Mouse (Mus musculus): ENCODE measurements around the gene Wrb. TPM values are rescaled to one million over a fixed set of nuclear protein-coding genes. Genes with fewer than 3 reads are reported as not detected.
A peak's percentile ranks its signal among the peaks of the same experiment; 100 is the strongest.
"Not testable (repeated sequence)": the region's sequence is repeated elsewhere in the genome, so short reads cannot be mapped to it uniquely, and the experiment has no call there.

Gene Wrb
- 0.04 and 0.07 TPM in 2 replicates for polyA plus RNA-seq (2012)

DNA sequence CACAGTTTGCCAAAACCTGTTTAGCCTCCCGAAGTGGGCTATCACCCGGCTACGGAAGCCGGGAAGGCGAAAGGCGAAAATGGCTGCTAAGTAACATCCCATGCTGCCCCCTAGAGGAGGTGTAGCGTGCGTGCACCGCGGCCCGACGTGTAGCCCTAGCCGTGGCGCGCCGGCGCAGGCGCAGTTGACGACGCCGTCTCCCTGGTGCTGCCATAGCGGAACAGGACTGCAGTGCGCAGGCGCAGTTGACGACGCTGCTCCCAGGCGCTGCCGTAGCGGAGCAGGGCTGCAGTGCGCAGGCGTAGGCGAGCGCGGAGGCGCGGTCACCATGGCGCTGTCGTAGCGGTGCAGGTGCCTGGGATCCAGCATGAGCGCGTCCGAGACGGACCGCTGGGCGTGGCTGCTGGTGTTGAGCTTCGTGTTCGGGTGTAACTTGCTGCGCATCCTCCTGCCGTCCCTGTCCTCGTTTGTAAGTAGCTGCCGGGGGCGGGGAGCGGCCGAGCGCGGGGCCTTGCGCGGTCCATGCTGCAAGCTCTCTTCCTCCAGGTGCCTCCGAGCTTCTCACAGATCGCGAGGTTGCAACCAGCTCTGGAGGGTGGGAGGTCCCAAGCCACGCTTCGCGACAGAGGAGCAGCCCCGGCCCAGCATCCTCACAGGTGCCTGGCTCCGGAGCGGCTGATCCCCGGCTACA, at the start of gene Wrb:
Gene Wrb, plus strand, starts transcription at position 298 of the 691 bp plus-strand sequence.
- no peak for TF ChIP-seq TAL1 (IDR thresholded peaks at IDR 0.05; ENCODE audit: low read length)
- peaks cover 4% of the 10 kb centered on the region; the same call in 1 of the 2 replicates for H3K27me3 ChIP-seq (ENCODE audit: control insufficient read depth)
- peaks cover 30% of the 10 kb centered on the region for H3K4me1 ChIP-seq (ENCODE audit: control insufficient read depth)
- H3K9me3 ChIP-seq (ENCODE audit: control insufficient read depth, low read length) = peaks cover 8% of the 10 kb centered on the region
- H3K4me3 ChIP-seq (replicated peaks) = peak within 1 kb of the TSS; percentile 69
- H3K36me3 ChIP-seq (ENCODE audit: control insufficient read depth) = no peaks in the 10 kb centered on the region

DNA sequence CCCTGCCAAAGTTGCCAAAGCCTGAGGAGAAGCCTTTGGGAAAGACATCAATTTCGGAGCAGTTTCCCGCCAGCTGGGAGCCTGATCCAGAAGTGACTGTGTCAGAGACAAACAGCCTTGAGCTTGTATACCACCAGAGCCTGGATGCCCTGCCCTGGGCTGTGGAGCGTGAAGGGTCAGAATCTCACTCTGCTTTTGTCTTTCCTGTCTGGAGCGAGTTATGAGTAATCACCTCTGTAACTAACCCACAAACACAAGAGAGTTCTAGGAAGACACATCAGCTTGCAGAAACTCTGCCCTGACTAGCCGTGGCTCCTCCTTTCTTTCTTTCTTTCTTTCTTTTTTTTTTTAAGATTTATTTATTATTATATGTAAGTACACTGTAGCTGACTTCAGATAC, 49.2 kb upstream of the Wrb start:
- Histone ChIP-seq H3K4me1 (ENCODE audit: control insufficient read depth) (peaks cover 2% of the 10 kb centered on the region; the same call in 1 of the 2 replicates), H3K4me3 (replicated peaks) (no peak overlapping the region), H3K36me3 (ENCODE audit: control insufficient read depth) (no peaks in the 10 kb centered on the region), H3K9me3 (ENCODE audit: control insufficient read depth, low read length) (no peaks in the 10 kb centered on the region), H3K27me3 (ENCODE audit: control insufficient read depth) (peaks cover 4% of the 10 kb centered on the region)
- TF ChIP-seq GATA1 (IDR thresholded peaks at IDR 0.05; ENCODE audit: low read length) (no peak), TAL1 (IDR thresholded peaks at IDR 0.05; ENCODE audit: low read length) (no peak)

DNA sequence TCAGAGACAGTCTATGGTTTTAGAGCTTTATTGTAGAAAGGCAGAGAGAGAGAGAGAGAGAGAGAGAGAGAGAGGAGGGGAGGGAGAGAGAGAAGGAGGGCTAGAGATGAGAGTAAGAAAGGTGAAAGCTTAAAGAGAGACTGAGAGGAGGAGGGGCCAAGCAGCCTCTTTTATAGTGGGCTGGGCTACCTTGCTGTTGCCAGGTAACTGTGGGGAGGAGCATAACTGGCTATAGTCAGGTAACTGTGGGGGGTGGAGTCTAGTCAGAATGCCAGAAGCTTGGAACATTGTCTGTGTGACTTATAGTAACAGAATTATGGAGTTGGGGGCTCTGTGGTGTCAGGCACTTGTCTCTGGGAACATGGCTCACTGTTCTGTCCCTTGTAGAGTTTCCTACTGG, 47.4 kb upstream of the Wrb start:
- H3K9me3 ChIP-seq (ENCODE audit: control insufficient read depth, low read length); H3K36me3 ChIP-seq (ENCODE audit: control insufficient read depth); H3K4me1 ChIP-seq (ENCODE audit: control insufficient read depth); H3K27me3 ChIP-seq (ENCODE audit: control insufficient read depth); H3K4me3 ChIP-seq (replicated peaks): not testable (repeated sequence)

DNA sequence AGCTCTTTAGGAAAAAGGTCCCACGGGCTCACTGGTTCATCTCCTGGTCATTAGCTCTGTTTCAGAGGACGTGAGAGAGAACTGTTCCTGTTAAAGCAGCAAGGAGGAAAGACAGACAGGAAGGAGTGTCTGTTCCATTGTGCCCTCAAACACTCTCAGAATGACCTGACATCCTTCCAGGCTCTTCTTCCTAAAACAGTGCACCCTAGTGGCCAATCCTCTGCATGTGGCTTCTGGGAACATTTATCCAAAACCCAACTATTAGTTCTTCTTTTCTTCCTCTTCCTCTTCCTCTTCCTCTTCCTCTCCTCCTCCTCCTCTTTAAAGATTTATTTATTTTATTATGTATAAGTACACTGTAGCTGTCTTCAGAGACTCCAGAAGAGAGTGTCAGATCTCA, 42.2 kb upstream of the Wrb start:
- no peaks in the 10 kb centered on the region for H3K4me1 ChIP-seq (ENCODE audit: control insufficient read depth)
- no peaks in the 10 kb centered on the region for H3K9me3 ChIP-seq (ENCODE audit: control insufficient read depth, low read length)
- no peak for TF ChIP-seq GATA1 (IDR thresholded peaks at IDR 0.05; ENCODE audit: low read length)
- TF ChIP-seq TAL1 (IDR thresholded peaks at IDR 0.05; ENCODE audit: low read length) = no peak
- H3K27me3 ChIP-seq (ENCODE audit: control insufficient read depth) = no peaks in the 10 kb centered on the region
- H3K4me3 ChIP-seq (replicated peaks) = no peak overlapping the region
- H3K36me3 ChIP-seq (ENCODE audit: control insufficient read depth) = no peaks in the 10 kb centered on the region

DNA sequence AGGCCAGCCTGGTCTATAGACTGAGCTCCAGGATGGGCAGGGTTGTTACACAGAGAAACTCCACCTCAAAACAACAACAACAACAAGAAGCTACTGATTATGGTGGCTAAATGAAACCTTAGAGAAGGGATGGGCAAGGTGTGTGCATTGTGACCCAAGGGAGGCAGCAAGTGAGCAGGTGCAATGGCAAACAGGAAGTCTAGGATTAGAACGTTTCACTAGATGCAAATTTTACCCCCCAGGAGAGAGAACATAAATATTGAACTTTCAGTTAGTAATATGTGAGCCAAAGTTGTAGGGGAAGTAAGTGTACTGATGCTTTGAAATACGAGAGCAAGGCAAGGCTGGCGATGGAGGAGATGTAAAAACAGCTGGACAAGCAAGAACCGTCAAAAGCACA, 35.5 kb upstream of the Wrb start:
- H3K4me1 ChIP-seq (ENCODE audit: control insufficient read depth) = no peaks in the 10 kb centered on the region
- no peak for TF ChIP-seq TAL1 (IDR thresholded peaks at IDR 0.05; ENCODE audit: low read length)
- TF ChIP-seq GATA1 (IDR thresholded peaks at IDR 0.05; ENCODE audit: low read length) = no peak
- no peaks in the 10 kb centered on the region for H3K9me3 ChIP-seq (ENCODE audit: control insufficient read depth, low read length)
- H3K36me3 ChIP-seq (ENCODE audit: control insufficient read depth) = no peaks in the 10 kb centered on the region
- peaks cover 3% of the 10 kb centered on the region for H3K27me3 ChIP-seq (ENCODE audit: control insufficient read depth)
- no peak overlapping the region for H3K4me3 ChIP-seq (replicated peaks)

DNA sequence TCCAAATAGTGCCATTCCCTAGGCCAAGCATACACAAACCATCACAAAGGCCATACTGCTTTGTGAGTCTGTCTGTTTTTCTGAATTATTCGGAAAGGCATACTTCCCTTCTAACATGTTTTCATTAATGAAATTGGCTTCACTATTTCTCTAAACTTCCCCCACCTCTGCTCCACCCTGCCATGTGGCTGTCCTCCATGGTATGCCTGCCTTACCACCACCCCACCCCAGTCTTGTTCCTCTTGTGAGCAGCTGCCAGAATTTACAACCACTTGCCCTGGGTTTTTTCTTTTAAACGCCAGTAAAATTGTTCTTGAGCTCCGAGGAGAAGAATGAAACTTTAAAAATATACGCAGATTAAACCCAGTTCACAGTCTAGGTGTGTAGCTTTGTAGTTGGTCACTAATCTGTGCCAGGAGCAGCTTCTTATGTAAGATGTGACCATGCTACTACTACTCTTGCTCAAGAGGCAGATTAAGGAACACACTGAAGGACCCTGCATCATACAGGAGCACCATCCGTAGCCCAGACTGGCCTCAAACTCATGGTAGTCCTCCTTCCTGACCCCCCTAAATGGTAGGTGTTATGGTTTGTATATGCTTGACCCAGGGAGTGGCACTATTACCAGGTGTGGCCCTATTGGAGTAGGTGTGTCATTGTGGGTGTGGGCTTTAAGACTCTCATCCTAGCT, 34.4 kb upstream of the Wrb start:
- TF ChIP-seq GATA1 (IDR thresholded peaks at IDR 0.05; ENCODE audit: low read length) (no peak), TAL1 (IDR thresholded peaks at IDR 0.05; ENCODE audit: low read length) (no peak)

DNA sequence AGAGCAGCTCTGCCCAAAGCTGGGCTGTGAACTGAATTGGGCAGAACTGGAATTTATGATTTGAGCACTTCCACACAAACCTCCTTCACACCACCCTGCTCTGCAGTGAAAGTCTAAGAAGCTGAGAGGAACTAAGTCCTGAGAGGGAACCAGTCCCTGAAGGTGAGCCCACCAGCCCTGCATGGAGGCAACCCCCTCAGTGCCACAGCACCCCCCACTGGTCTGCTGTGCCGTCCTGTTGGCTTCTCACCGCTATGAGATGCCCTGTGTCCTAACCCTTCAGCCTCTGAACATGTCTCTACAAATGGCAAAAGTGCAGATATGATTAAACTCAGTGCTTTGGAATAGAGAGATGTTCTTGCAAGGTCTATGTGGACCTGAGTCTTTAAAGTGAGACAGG, 32.4 kb upstream of the Wrb start:
- Histone ChIP-seq H3K36me3 (ENCODE audit: control insufficient read depth) (no peaks in the 10 kb centered on the region), H3K4me3 (replicated peaks) (no peak overlapping the region), H3K9me3 (ENCODE audit: control insufficient read depth, low read length) (no peaks in the 10 kb centered on the region), H3K27me3 (ENCODE audit: control insufficient read depth) (peaks cover 3% of the 10 kb centered on the region), H3K4me1 (ENCODE audit: control insufficient read depth) (no peaks in the 10 kb centered on the region)
- TF ChIP-seq TAL1 (IDR thresholded peaks at IDR 0.05; ENCODE audit: low read length) = no peak
- no peak for TF ChIP-seq GATA1 (IDR thresholded peaks at IDR 0.05; ENCODE audit: low read length)

More for the DNA sequence above, 34.4 kb upstream of the Wrb start:
- Histone ChIP-seq H3K4me1 (ENCODE audit: control insufficient read depth) (no peaks in the 10 kb centered on the region), H3K4me3 (replicated peaks) (no peak overlapping the region), H3K9me3 (ENCODE audit: control insufficient read depth, low read length) (no peaks in the 10 kb centered on the region), H3K36me3 (ENCODE audit: control insufficient read depth) (no peaks in the 10 kb centered on the region), H3K27me3 (ENCODE audit: control insufficient read depth) (peaks cover 3% of the 10 kb centered on the region)

DNA sequence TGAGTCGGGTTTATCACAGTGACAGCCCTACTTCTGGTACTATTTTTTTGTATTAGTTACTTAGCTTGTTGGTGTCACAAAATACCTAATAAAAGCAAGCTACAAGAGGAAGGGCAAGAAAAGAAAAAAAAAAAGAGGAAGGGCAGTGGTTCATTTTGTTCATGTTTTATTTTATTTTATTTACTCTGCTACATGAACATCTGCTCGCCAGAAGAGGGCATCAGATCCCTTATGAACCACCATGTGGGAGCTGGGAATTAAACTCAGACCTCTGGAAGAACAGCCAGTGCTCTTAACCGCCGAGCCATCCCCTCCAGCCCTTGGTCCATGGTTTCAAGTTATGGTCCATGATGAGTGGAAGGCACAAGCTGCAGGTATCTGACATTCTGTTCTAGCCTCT, 30.5 kb upstream of the Wrb start:
- H3K4me3 ChIP-seq (replicated peaks) = no peak overlapping the region

DNA sequence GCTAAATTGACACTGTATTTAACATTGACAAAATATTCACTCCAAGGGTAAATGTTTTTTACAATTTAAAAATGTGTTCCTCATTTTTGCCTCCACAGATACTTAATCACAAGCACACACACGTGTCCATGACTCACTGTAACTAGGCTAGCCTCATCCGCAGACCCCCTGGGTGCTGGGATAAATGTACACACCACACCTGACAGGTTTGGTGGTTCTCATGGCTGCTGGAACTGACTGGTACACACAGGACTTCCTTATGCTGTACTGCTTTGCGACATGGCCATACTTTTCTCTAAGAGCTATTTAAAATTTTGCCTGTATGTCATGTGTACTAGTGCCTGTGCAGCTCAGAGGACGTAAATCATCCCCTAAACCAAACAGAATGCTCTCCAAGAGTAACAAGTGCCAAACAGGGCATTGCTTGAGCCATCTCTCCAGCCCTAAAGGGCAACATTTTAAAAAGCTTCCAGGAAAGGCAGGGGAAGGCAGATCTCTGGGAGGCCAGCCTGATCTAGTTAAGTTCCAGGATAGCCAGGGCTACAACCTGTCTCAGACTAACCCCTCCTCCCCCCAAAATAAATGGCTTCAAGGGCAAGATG, 25.1 kb upstream of the Wrb start:
- peaks cover 42% of the 10 kb centered on the region for H3K36me3 ChIP-seq (ENCODE audit: control insufficient read depth)
- H3K4me3 ChIP-seq (replicated peaks) = no peak overlapping the region
- H3K9me3 ChIP-seq (ENCODE audit: control insufficient read depth, low read length) = no peaks in the 10 kb centered on the region
- H3K4me1 ChIP-seq (ENCODE audit: control insufficient read depth) = peaks cover 4% of the 10 kb centered on the region
- no peak for TF ChIP-seq TAL1 (IDR thresholded peaks at IDR 0.05; ENCODE audit: low read length)
- TF ChIP-seq GATA1 (IDR thresholded peaks at IDR 0.05; ENCODE audit: low read length) = no peak
- H3K27me3 ChIP-seq (ENCODE audit: control insufficient read depth) = peaks cover 5% of the 10 kb centered on the region

More for the DNA sequence above, 30.5 kb upstream of the Wrb start:
- peaks cover 3% of the 10 kb centered on the region for H3K27me3 ChIP-seq (ENCODE audit: control insufficient read depth)
- TF ChIP-seq TAL1 (IDR thresholded peaks at IDR 0.05; ENCODE audit: low read length) = no peak
- no peaks in the 10 kb centered on the region for H3K4me1 ChIP-seq (ENCODE audit: control insufficient read depth)
- no peaks in the 10 kb centered on the region for H3K9me3 ChIP-seq (ENCODE audit: control insufficient read depth, low read length)
- H3K36me3 ChIP-seq (ENCODE audit: control insufficient read depth) = no peaks in the 10 kb centered on the region

All from erythroblast, embryonic 14.5 days (primary cell).